Comparison of ENCODE assay signal across 7 mouse cellular contexts in genomic region chr10:84438049-84438422, GRCm38 (mm10). TPM values are rescaled to one million over a fixed set of nuclear protein-coding genes. Genes with fewer than 3 reads are reported as not detected.
DNase-seq lines count a peak whose midpoint lies in the region; ATAC-seq and TF ChIP-seq lines count a peak whose summit lies in the region.

No protein-coding gene starts in this region.

- peak; percentile 97 for DNase-seq in adrenal gland, postnatal 25 days
- peak; percentile 97 for DNase-seq in embryonic facial prominence, embryonic 11.5 days (ENCODE audit: low spot score)
- DNase-seq in heart, adult 8-10 months (ENCODE audit: low spot score), result peak; percentile 97
- DNase-seq in kidney, adult 8-10 months, result peak; percentile 91 to 96
- DNase-seq in spleen, adult 2 months (ENCODE audit: low read depth in 1 of 2, low spot score in 2 of 2), result peak; percentile 70 to 89

- no peaks in the 10 kb centered on the region for H3K27me3 ChIP-seq in embryonic facial prominence, embryonic 11.5 days (ENCODE audit: control insufficient read depth, insufficient read depth, low read length)
- H3K27me3 ChIP-seq in limb, embryonic 12.5 days, result no peaks in the 10 kb centered on the region
- H3K27me3 ChIP-seq in midbrain, embryonic 16.5 days (ENCODE audit: control insufficient read depth, insufficient read depth, low read depth, low read length), result no peaks in the 10 kb centered on the region
- H3K27me3 ChIP-seq in spleen, adult 2 months (ENCODE audit: control insufficient read depth, insufficient read depth, low read length), result 0 out of 2 replicates have a peak, but pooled peaks cover 2% of the 10 kb centered on the region

- ATAC-seq in embryonic facial prominence, embryonic 11.5 days (replicated peaks; ENCODE audit: insufficient number of reproducible peaks, low FRiP score, low TSS enrichment, low read depth), result 0 out of 2 replicates have a peak, but pooled peaks have one; percentile 2
- ATAC-seq in limb, embryonic 12.5 days (ENCODE audit: insufficient number of reproducible peaks, insufficient read depth, low FRiP score, low TSS enrichment, low read depth), result no peak
- ATAC-seq in midbrain, embryonic 16.5 days, result peak; percentile 75

- no peaks in the 10 kb centered on the region for H3K9me3 ChIP-seq in embryonic facial prominence, embryonic 11.5 days (replicated peaks; ENCODE audit: control insufficient read depth, low read length)
- no peaks in the 10 kb centered on the region for H3K9me3 ChIP-seq in limb, embryonic 12.5 days
- no peaks in the 10 kb centered on the region for H3K9me3 ChIP-seq in midbrain, embryonic 16.5 days (replicated peaks; ENCODE audit: control insufficient read depth, low read length, poor library complexity, severe bottlenecking)

- H3K9ac ChIP-seq in embryonic facial prominence, embryonic 11.5 days (replicated peaks; ENCODE audit: low read length), result peak overlapping the region; percentile 30
- no peak overlapping the region; the same call in 1 of the 2 replicates for H3K9ac ChIP-seq in limb, embryonic 12.5 days (replicated peaks)
- peak overlapping the region; percentile 99 for H3K9ac ChIP-seq in midbrain, embryonic 16.5 days (ENCODE audit: low read depth, low read length)

- no peaks in the 10 kb centered on the region; the same call in 1 of the 2 replicates for H3K36me3 ChIP-seq in embryonic facial prominence, embryonic 11.5 days (replicated peaks; ENCODE audit: control insufficient read depth, insufficient read depth, low read depth, low read length)
- H3K36me3 ChIP-seq in limb, embryonic 12.5 days, result peaks cover 13% of the 10 kb centered on the region; the same call in 1 of the 2 replicates
- H3K36me3 ChIP-seq in midbrain, embryonic 16.5 days (ENCODE audit: control insufficient read depth, insufficient read depth, low read length), result peaks cover 4% of the 10 kb centered on the region
- no peaks in the 10 kb centered on the region for H3K36me3 ChIP-seq in spleen, adult 2 months (ENCODE audit: control insufficient read depth, insufficient read depth, low read length)

- peak; percentile 81; the same call in 1 of the 2 replicates for TF ChIP-seq CTCF in spleen, adult 2 months (IDR thresholded peaks at IDR 0.05; ENCODE audit: extremely low read depth, insufficient read depth, insufficient read length, insufficient replicate concordance)

- H3K4me3 ChIP-seq in embryonic facial prominence, embryonic 11.5 days (ENCODE audit: low read depth, low read length), result peak overlapping the region; percentile 88
- peak overlapping the region; percentile 82 for H3K4me3 ChIP-seq in limb, embryonic 12.5 days (replicated peaks)
- H3K4me3 ChIP-seq in midbrain, embryonic 16.5 days (ENCODE audit: low read depth, low read length), result peak overlapping the region; percentile 83
- H3K4me3 ChIP-seq in spleen, adult 2 months (ENCODE audit: extremely low read depth, insufficient read depth, insufficient read length), result no peak overlapping the region

- H3K4me1 ChIP-seq in embryonic facial prominence, embryonic 11.5 days (ENCODE audit: control insufficient read depth, insufficient read depth, low read length), result peaks cover 7% of the 10 kb centered on the region
- H3K4me1 ChIP-seq in limb, embryonic 12.5 days (replicated peaks), result peaks cover 55% of the 10 kb centered on the region
- peaks cover 38% of the 10 kb centered on the region for H3K4me1 ChIP-seq in midbrain, embryonic 16.5 days (ENCODE audit: control insufficient read depth, insufficient read depth, low read length)
- peaks cover 15% of the 10 kb centered on the region for H3K4me1 ChIP-seq in spleen, adult 2 months (ENCODE audit: control insufficient read depth, insufficient read depth, insufficient read length)

- TF ChIP-seq POLR2A in spleen, adult 2 months (IDR thresholded peaks at IDR 0.05; ENCODE audit: low read depth, low read length), result no peak

- 0 out of 2 replicates have a peak overlapping the region, but pooled peaks have one; percentile 9 for H3K27ac ChIP-seq in embryonic facial prominence, embryonic 11.5 days (replicated peaks; ENCODE audit: low read depth, low read length)
- peak overlapping the region; percentile 73 for H3K27ac ChIP-seq in limb, embryonic 12.5 days
- H3K27ac ChIP-seq in midbrain, embryonic 16.5 days (ENCODE audit: low read length), result peak overlapping the region; percentile 72
- H3K27ac ChIP-seq in spleen, adult 2 months (ENCODE audit: insufficient read depth, low read length), result peak overlapping the region; percentile 10; the same call in 1 of the 2 replicates

- H3K4me2 ChIP-seq in embryonic facial prominence, embryonic 11.5 days (ENCODE audit: low read depth, low read length), result peak overlapping the region; percentile 93
- H3K4me2 ChIP-seq in limb, embryonic 12.5 days, result peak overlapping the region; percentile 90
- peak overlapping the region; percentile 97 for H3K4me2 ChIP-seq in midbrain, embryonic 16.5 days (ENCODE audit: low read length)

- 2% methylated on average over 7 of the region's 7 CpGs for WGBS in embryonic facial prominence, embryonic 11.5 days
- WGBS in limb, embryonic 12.5 days, result 0% methylated on average over 7 of the region's 7 CpGs
- WGBS in midbrain, embryonic 16.5 days, result under 1% methylated on average over 7 of the region's 7 CpGs
- under 1% methylated on average over 7 of the region's 7 CpGs for WGBS in spleen, adult 2 months

RNA-seq across cellular contexts. Expression of gene Nuak1, which starts 2.4 kb away (rescaled TPM):
- 6.8 and 7.8 TPM in 2 replicates for total RNA-seq in adrenal gland, postnatal 25 days (2021)
- 3.5 and 4.6 TPM in 2 replicates for polyA plus RNA-seq in embryonic facial prominence, embryonic 11.5 days (2014; fragmentation: Nextera tagmentation; extraction: Ambion mirVana)
- 10 to 100 TPM; 23.9 to 43.8 (median 34.0) TPM for total RNA-seq in heart, adult 8-10 months (2022)
- 2.6 and 3.3 TPM in 2 replicates for polyA plus RNA-seq in limb, embryonic 12.5 days (2016; fragmentation: Nextera tagmentation; extraction: Ambion mirVana)
- 5.5 and 5.6 TPM in 2 replicates for polyA plus RNA-seq in midbrain, embryonic 16.5 days (2015; fragmentation: Nextera tagmentation; extraction: Ambion mirVana)
- 7.0 and 8.3 TPM in 2 replicates for polyA plus RNA-seq in spleen, adult 2 months (2012; rRNA removed)

Comparison
In these comparisons a context has a peak if more than half of its experiments do, and no peak if none do; other contexts are left out.
1. H3K27ac ChIP-seq: peak in every context shown above with its lines; median percentile 73 in limb, embryonic 12.5 days; 72 in midbrain, embryonic 16.5 days; 10 in spleen, adult 2 months; 9 in embryonic facial prominence, embryonic 11.5 days.